Mouse (Mus musculus) hindbrain, embryonic 12.5 days (tissue): ENCODE measurements around the gene Rpl35. TPM values are rescaled to one million over a fixed set of nuclear protein-coding genes. Genes with fewer than 3 reads are reported as not detected.
A peak's percentile ranks its signal among the peaks of the same experiment; 100 is the strongest.
"Not testable (repeated sequence)": the region's sequence is repeated elsewhere in the genome, so short reads cannot be mapped to it uniquely, and the experiment has no call there.

ENCODE experiments used
- ATAC-seq: fragments of 200-750 bp; cut with Nextera tagmentation; 2 replicates; pipeline ENCODE4 v1.8.0; 2017; ENCODE audit warnings: moderate TSS enrichment; ENCODE audit not compliant: low FRiP score
- H3K27ac ChIP-seq: fragments of 300-500 bp; sonication (generic); 2 replicates; pipeline ENCODE4 v1.5.1; 2016; ENCODE audit warnings: mild to moderate bottlenecking
- H3K27me3 ChIP-seq: fragments of 300-500 bp; sonication (generic); 2 replicates; pipeline ENCODE4 v1.6.1; 2016; ENCODE audit warnings: mild to moderate bottlenecking
- H3K36me3 ChIP-seq: fragments of 300-500 bp; sonication (generic); 2 replicates; pipeline ENCODE4 v1.6.1; 2016; ENCODE audit warnings: mild to moderate bottlenecking
- H3K4me1 ChIP-seq: fragments of 300-500 bp; sonication (generic); 2 replicates; pipeline ENCODE4 v1.6.1; 2016
- H3K4me2 ChIP-seq: fragments of 300-500 bp; sonication (generic); replicated peaks from 2 replicates; pipeline ENCODE4 v1.6.1; 2016; ENCODE audit warnings: mild to moderate bottlenecking
- H3K4me3 ChIP-seq: fragments of 300-500 bp; sonication (generic); 2 replicates; pipeline ENCODE4 v1.5.1; 2016; ENCODE audit warnings: mild to moderate bottlenecking
- H3K9ac ChIP-seq: fragments of 300-500 bp; sonication (generic); 2 replicates; pipeline ENCODE4 v1.6.1; 2016; ENCODE audit warnings: mild to moderate bottlenecking, moderate library complexity
- H3K9me3 ChIP-seq: fragments of 300-500 bp; sonication (generic); replicated peaks from 2 replicates; pipeline ENCODE4 v1.6.1; 2016; ENCODE audit warnings: mild to moderate bottlenecking
- WGBS: fragments of 180-500 bp; shearing (Covaris S2); methylation state at CpG from one replicate; pipeline ENCODE4 v1.1.7; 2016; 5-methylcytosine and 5-hydroxymethylcytosine counted together
- polyA plus RNA-seq: library from polyadenylated mRNA; unstranded; fragments of >200 nt; fragmentation: Nextera tagmentation; extraction: Ambion mirVana; gene quantifications from 2 replicates; pipeline ENCODE4 v1.2.1, GENCODE M21; 2016

The Rpl35 gene
- 899 and 939 TPM in 2 replicates for polyA plus RNA-seq

DNA sequence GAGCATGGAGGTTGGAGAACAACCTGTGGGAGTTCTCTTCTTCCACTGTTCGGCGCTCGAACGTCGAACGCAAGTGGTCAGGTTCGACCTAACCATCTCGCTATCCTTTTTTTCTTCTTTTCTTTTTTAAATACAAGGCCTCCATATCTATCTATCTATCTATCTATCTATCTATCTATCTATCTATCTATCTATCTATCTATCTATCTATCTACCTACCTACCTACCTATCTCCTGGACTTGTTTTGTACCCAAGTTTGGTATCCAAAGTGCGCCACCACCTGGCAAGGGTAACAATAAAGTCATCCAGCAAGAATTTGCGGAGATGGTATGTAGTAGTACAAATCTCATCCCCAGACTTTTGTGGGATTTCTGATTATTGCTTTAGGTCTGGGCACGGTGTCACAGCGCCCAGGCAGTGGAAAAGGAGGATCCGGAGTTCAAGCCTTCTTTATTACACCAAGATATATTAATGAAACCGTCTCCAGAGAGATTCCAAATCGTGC is at the start of gene Rpl35:
Gene Rpl35, minus strand, starts transcription at position 51 of the 506 bp plus-strand sequence.
- Histone ChIP-seq H3K27ac (peak within 1 kb of the TSS; percentile 91), H3K9me3 (no peaks in the 10 kb centered on the region), H3K9ac (peak within 1 kb of the TSS; percentile 94), H3K27me3 (no peaks in the 10 kb centered on the region), H3K4me3 (peak within 1 kb of the TSS; percentile 76), H3K4me1 (peaks cover 49% of the 10 kb centered on the region), H3K36me3 (peaks cover 31% of the 10 kb centered on the region), H3K4me2 (peak within 1 kb of the TSS; percentile 81)
- 13% methylated on average over 15 of the region's 15 CpGs for WGBS
- no peak for ATAC-seq

DNA sequence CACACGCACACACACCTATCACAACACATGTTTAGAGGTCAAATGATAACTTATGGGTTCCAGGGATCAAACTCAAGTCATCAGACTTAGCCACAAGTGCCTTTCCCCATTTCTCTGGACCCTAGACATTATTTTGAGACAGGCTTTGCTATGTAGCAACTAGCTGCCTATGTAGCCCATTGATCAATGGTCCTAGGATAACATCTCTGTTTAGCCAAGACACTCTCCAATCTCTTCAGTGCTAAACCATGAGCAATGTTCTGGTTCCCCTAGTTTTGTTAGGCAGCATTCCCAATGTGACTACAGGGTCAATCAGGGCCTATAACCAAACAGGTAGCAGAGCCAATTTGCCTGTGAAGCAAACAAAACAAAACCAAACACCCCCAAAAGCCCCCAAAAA is 43.1 kb upstream of the Rpl35 start:
- ATAC-seq, result no peak
- Histone ChIP-seq H3K9ac (no peak overlapping the region), H3K27ac (no peak overlapping the region), H3K4me3 (no peak overlapping the region), H3K4me1 (no peaks in the 10 kb centered on the region), H3K9me3 (no peaks in the 10 kb centered on the region), H3K4me2 (no peak overlapping the region), H3K27me3 (no peaks in the 10 kb centered on the region), H3K36me3 (peaks cover 71% of the 10 kb centered on the region)
- 100% methylated on average over 1 of the region's 1 CpGs for WGBS

DNA sequence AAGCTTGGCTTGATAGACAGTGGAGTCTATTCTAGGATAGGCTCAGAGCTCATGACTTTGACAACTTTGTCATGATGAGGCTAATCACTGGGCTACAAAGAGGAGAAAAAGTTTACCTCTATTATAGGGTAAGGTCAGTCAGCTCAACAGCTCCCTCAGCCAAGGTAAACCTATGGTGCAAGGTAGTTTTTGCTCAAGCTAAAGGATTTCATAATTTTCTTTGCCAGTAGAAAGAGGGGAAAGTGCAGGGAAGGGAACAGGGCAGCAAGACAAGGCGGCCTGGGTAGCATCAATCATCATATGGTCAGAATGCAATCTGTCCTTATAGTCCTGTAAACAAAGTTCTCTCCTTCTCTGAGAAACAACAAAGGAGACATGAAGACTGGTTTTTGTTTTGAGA is 34.8 kb upstream of the Rpl35 start:
- Histone ChIP-seq H3K4me2 (no peak overlapping the region), H3K9me3 (no peaks in the 10 kb centered on the region), H3K36me3 (peaks cover 62% of the 10 kb centered on the region), H3K4me3 (no peak overlapping the region), H3K27ac (no peak overlapping the region), H3K4me1 (no peaks in the 10 kb centered on the region), H3K9ac (no peak overlapping the region), H3K27me3 (no peaks in the 10 kb centered on the region)
- WGBS, result 88% methylated on average over 1 of the region's 1 CpGs
- no peak for ATAC-seq

DNA sequence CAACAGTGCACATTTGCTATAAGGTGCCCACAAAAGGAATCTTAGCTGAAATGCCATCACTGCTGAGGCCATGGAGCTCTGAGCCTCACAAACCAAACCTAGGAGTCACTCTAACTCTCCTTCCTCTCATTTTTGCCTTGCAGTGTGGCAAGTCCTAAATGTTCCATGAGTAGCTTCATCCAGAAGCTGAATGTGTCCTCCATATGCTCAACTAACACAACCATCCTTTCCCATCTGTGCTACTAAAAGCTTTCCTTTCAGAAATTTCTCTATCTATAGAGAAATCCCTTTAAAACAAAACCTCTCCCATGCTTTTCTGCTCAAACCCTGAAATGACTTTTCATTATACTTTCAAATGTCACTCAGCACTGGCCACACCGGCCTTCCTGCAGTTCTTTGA is 26.2 kb upstream of the Rpl35 start:
- WGBS, result 91% methylated on average over 1 of the region's 1 CpGs
- no peaks in the 10 kb centered on the region for H3K9me3 ChIP-seq
- H3K27ac ChIP-seq, result no peak overlapping the region
- H3K27me3 ChIP-seq, result no peaks in the 10 kb centered on the region
- no peak for ATAC-seq
- no peak overlapping the region for H3K9ac ChIP-seq
- H3K36me3 ChIP-seq, result peaks cover 75% of the 10 kb centered on the region
- no peak overlapping the region for H3K4me2 ChIP-seq
- H3K4me3 ChIP-seq, result no peak overlapping the region
- H3K4me1 ChIP-seq, result no peaks in the 10 kb centered on the region

DNA sequence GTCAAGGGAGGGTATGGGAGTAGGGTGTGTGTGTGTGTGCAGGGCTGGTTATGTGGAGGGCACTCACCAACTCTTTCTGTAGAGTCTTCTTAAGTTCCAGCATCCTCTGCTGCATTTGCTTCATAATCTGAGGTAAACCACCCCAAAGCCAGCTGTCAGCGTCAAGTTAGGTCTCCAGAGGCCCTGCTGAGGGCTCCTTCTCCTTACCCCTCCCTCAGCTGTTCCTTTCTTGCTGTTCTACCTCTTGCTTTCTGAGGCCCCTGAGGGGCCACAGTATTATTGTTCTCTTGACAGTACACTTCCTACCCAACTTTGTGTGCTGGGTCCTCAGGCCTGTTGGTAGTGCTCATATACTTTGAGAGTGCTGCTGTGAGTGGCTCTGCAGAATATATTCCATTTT is 14.6 kb upstream of the Rpl35 start:
- Histone ChIP-seq H3K4me1 (no peaks in the 10 kb centered on the region), H3K36me3 (peaks cover 77% of the 10 kb centered on the region), H3K4me3 (no peak overlapping the region), H3K9ac (no peak overlapping the region), H3K27ac (no peak overlapping the region), H3K27me3 (no peaks in the 10 kb centered on the region), H3K9me3 (no peaks in the 10 kb centered on the region), H3K4me2 (no peak overlapping the region)
- WGBS, result 87% methylated on average over 1 of the region's 1 CpGs
- no peak for ATAC-seq

DNA sequence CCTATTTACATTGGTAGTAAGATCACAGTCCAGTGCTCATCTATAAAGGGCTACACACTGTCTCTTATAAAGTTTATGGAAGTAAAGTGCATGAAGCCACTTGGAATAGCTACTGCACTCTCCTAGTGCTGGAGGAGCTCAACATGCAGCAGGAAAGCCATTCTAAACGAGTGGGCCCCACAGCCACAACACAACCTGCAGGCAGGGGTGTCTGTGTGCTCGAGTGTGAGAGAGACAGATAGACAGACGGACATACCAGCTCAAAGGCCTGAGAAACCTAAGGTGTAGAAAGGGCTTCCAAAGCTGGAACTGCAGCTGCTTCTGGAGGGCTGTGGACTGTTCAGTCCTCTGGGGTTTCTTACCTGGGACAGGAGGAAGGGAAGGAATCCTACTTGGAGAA is 11.2 kb upstream of the Rpl35 start:
- WGBS, result 78% methylated on average over 3 of the region's 3 CpGs
- H3K27ac ChIP-seq, result no peak overlapping the region
- no peaks in the 10 kb centered on the region for H3K4me1 ChIP-seq
- H3K9me3 ChIP-seq, result no peaks in the 10 kb centered on the region
- H3K9ac ChIP-seq, result no peak overlapping the region
- no peaks in the 10 kb centered on the region for H3K27me3 ChIP-seq
- no peak overlapping the region for H3K4me2 ChIP-seq
- no peak for ATAC-seq
- H3K36me3 ChIP-seq, result peaks cover 72% of the 10 kb centered on the region
- no peak overlapping the region for H3K4me3 ChIP-seq

DNA sequence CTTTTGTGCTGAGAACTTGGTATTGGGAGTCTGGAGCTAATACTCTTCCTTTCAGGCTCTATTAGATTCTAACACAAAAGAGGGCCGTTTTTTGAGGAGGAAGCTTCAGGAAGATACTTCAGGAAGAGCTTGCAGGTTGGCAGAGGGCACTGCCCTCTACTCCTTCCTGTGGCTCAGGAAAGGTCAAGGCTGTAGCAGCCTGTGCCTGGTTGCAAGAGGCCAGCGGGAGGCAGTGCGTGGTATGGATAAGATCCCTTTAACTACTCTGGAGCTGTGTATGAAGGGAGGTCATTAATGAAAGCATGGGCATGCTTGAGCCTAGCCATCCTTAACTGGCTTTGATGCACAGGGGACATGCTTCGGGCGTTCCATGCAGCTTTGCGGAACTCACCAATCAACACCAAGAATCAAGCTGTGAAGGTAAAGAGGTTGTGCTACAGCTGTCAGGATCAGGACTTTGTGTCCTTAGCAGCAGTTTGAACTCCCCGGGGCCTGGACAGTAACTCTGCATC is 7.4 kb upstream of the Rpl35 start:
- peaks cover 20% of the 10 kb centered on the region for H3K4me1 ChIP-seq
- H3K9ac ChIP-seq, result no peak overlapping the region
- no peak for ATAC-seq
- H3K4me2 ChIP-seq, result no peak overlapping the region
- WGBS, result 89% methylated on average over 7 of the region's 7 CpGs
- no peaks in the 10 kb centered on the region for H3K9me3 ChIP-seq
- no peak overlapping the region for H3K27ac ChIP-seq
- peaks cover 43% of the 10 kb centered on the region for H3K36me3 ChIP-seq
- no peak overlapping the region for H3K4me3 ChIP-seq
- H3K27me3 ChIP-seq, result no peaks in the 10 kb centered on the region

DNA sequence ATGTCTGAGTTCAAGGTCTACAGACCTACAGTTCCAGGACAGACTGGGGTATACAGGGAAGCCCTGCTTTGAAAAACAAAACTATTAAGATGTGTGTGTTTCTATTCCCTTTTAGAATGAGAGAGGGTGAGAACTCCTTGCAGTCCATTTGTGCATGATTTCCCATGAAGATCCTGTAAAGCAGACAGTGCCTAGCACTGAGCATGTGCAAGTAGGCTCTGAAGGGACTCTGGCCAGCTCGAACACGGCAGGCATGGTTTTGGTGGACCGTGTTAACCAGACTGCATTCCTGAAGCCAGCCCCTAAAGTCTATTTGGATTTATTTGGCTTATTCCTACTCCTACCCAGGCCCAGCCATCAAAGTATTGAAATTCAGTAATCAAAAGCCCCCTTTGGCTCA is 6.5 kb upstream of the Rpl35 start:
- ATAC-seq, result no peak
- H3K9ac ChIP-seq, result no peak overlapping the region
- H3K9me3 ChIP-seq, result no peaks in the 10 kb centered on the region

DNA sequence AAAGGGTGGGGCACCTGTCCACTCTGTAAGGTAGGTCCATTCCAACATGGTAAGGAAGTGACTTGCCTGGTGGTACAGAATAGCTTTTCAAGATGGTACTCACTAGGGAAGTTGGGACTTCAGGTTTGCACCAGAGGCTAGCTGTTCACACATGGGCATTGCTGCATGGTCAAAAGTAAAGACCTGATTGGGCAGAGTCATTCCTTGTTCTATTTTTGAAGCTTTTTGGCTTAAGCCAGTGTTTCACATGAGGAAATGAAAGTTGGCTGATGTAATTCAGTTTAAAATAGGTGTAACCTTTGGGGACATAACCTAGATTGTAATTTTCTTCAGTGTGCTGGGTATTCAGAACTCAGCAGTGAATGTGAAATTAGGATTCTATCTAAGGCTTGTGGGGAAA is 5.8 kb upstream of the Rpl35 start:
- peaks cover 38% of the 10 kb centered on the region for H3K36me3 ChIP-seq
- ATAC-seq, result no peak
- peaks cover 29% of the 10 kb centered on the region for H3K4me1 ChIP-seq
- no peak overlapping the region for H3K27ac ChIP-seq
- H3K9ac ChIP-seq, result no peak overlapping the region
- no peaks in the 10 kb centered on the region for H3K27me3 ChIP-seq
- H3K4me3 ChIP-seq, result no peak overlapping the region
- no peaks in the 10 kb centered on the region for H3K9me3 ChIP-seq
- H3K4me2 ChIP-seq, result no peak overlapping the region

More for the DNA sequence above, 6.5 kb upstream of the Rpl35 start:
- peaks cover 43% of the 10 kb centered on the region for H3K36me3 ChIP-seq
- no peak overlapping the region for H3K4me2 ChIP-seq
- no peaks in the 10 kb centered on the region for H3K27me3 ChIP-seq
- H3K27ac ChIP-seq, result no peak overlapping the region
- WGBS, result 86% methylated on average over 3 of the region's 3 CpGs
- H3K4me1 ChIP-seq, result peaks cover 24% of the 10 kb centered on the region
- H3K4me3 ChIP-seq, result no peak overlapping the region

DNA sequence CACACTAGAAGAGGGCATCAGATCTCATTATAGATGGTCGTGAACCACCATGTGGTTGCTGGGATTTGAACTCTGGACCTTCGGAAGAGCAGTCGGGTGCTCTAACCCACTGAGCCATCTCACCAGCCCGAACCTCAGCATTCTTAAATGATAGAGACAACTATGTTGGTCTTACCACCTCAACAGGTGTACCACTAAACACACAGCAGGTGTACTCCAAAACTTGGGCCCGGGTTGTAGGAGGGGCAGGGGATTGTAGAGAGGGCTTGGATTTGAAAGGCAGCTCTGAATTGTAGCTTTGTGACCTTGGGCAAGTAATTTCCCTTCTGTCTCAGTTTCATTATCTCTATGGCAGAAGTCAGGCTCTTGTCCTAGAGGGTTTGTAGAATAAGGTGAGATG is 4.7 kb upstream of the Rpl35 start:
- Histone ChIP-seq H3K36me3 (peaks cover 28% of the 10 kb centered on the region), H3K4me1 (peaks cover 35% of the 10 kb centered on the region)
- H3K27ac ChIP-seq, H3K4me2 ChIP-seq, H3K4me3 ChIP-seq, ATAC-seq, H3K27me3 ChIP-seq, H3K9ac ChIP-seq, H3K9me3 ChIP-seq: not testable (repeated sequence)
- 94% methylated on average over 5 of the region's 5 CpGs for WGBS

DNA sequence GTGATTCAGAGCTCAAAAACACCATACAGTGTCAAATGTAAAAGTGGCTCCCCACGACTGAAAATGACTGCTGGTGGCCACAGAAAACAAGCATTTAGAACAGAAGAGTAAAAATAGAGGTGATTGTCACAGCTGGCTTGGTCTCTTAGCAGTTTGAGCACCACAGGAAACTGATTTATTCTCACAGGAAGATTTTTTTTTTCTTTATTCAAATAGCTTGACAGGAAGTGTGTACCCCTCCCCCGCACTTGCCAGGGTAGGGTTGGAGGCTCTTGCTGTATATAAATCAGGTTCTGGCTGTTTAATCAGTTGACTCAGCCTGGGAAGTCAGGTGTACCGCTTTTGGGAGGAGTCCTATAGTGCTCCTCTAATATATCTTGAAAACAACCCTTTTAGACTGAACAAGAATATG is 3.5 kb upstream of the Rpl35 start:
- 0 out of 2 replicates have a peak overlapping the region, but pooled peaks have one; percentile 91 for H3K27ac ChIP-seq
- WGBS, result 40% methylated on average over 3 of the region's 3 CpGs
- no peaks in the 10 kb centered on the region for H3K27me3 ChIP-seq

DNA sequence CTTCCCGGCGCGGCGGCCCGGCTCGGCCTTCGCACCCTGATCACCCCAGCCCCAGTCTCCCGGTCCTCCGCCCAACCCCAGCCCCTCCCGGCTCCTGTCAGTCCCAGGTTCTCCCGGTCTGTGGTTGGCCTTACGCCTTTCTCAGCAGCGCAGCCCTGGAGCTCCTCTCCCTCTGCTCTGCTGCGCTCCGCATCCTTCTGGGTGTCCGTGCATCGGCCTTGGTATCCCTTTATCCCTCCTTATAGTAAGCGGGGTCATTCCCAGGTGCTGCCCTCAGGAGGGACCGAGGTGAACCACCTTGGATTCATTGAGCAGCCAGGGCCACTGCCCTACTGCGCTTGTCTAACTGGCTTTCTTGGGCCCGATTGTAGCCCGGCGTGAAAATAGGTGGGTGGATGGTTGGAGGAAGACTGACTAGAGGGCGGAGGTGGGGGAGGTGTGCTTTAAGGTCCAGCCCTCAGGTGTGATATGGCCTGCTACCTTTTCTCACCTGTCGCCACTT is 3.0 kb upstream of the Rpl35 start:
- Histone ChIP-seq H3K4me2 (peak overlapping the region; percentile 86), H3K36me3 (peaks cover 14% of the 10 kb centered on the region), H3K9ac (peak overlapping the region; percentile 94), H3K27ac (peak overlapping the region; percentile 91), H3K4me3 (peak overlapping the region; percentile 89), H3K4me1 (peaks cover 45% of the 10 kb centered on the region), H3K27me3 (no peaks in the 10 kb centered on the region), H3K9me3 (no peaks in the 10 kb centered on the region)
- peak; percentile 60 for ATAC-seq
- under 1% methylated on average over 25 of the region's 25 CpGs for WGBS

More for the DNA sequence above, 3.5 kb upstream of the Rpl35 start:
- Histone ChIP-seq H3K4me3 (peak overlapping the region; percentile 89), H3K9me3 (no peaks in the 10 kb centered on the region), H3K4me2 (peak overlapping the region; percentile 86), H3K9ac (peak overlapping the region; percentile 94), H3K36me3 (peaks cover 17% of the 10 kb centered on the region; the same call in 1 of the 2 replicates), H3K4me1 (peaks cover 39% of the 10 kb centered on the region)
- ATAC-seq, result no peak

DNA sequence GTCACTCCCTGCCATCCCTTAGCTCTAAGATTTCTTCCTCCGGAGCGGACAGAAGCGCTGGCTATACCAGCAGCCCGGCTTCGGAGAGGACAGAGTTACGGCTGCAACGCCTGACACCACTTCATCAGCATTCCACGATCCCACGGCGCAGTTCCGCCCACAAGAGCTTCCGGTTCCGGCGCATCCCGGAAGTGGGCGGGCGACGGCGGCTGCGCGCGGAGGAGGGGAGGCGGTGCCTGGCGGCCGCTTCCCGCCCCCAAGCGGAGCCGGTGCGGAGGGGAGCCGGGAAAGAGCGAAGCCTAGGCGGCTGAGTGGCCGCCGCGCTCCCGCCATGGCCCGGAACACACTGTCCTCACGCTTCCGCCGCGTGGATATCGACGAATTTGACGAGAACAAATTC is 2.4 kb upstream of the Rpl35 start:
- Histone ChIP-seq H3K9me3 (no peaks in the 10 kb centered on the region), H3K27ac (peak overlapping the region; percentile 91), H3K27me3 (no peaks in the 10 kb centered on the region), H3K4me2 (peak overlapping the region; percentile 86), H3K9ac (peak overlapping the region; percentile 94), H3K36me3 (peaks cover 14% of the 10 kb centered on the region), H3K4me1 (peaks cover 50% of the 10 kb centered on the region), H3K4me3 (peak overlapping the region; percentile 89)
- ATAC-seq, result peak; percentile 89
- under 1% methylated on average over 43 of the region's 44 CpGs for WGBS
